Mouse (Mus musculus) embryo, embryonic 10.5 days (tissue): ENCODE measurements at regions not wholly inside any gene's neighbourhood (a gene's known extent, or its start where the extent isn't known, plus 50 kb on each side); places are given as distances from the start of the nearest gene placed in this dataset.
"Not testable (repeated sequence)": the region's sequence is repeated elsewhere in the genome, so short reads cannot be mapped to it uniquely, and the experiment has no call there.

Experiments
- DNase-seq: peaks from one replicate; pipeline ENCODE4 v3.0.0-alpha.2; 2015; ENCODE audit warnings: low spot score

- DNase-seq = peak; percentile 83
These were observed 124.0 kb downstream of the Akain1 start for GRCm38 (mm10) chr17:69563165-69563564.

- DNase-seq = not testable (repeated sequence)
These were observed 132.0 kb downstream of the Akain1 start for GRCm38 (mm10) chr17:69571070-69571669.

- no peak for DNase-seq
These were observed 151.4 kb downstream of the Akain1 start for GRCm38 (mm10) chr17:69590553-69590952.

GRCm38 (mm10) chr17:69597773-69598295, 158.7 kb downstream of the Akain1 start:
- DNase-seq = no peak

- no peak for DNase-seq
These were observed 159.3 kb downstream of the Akain1 start for GRCm38 (mm10) chr17:69598461-69598860.

GRCm38 (mm10) chr17:69603596-69603995, 164.5 kb downstream of the Akain1 start:
- no peak for DNase-seq

- DNase-seq = peak; percentile 22
These were observed 165.6 kb downstream of the Akain1 start for GRCm38 (mm10) chr17:69604698-69605097.

GRCm38 (mm10) chr17:69605458-69605857, 166.3 kb downstream of the Akain1 start:
- no peak for DNase-seq

- no peak for DNase-seq
These were observed 192.3 kb downstream of the Akain1 start for GRCm38 (mm10) chr17:69631411-69631810.

GRCm38 (mm10) chr17:69650496-69650895, 211.4 kb downstream of the Akain1 start:
- not testable (repeated sequence) for DNase-seq

GRCm38 (mm10) chr17:69654586-69654985, 215.5 kb downstream of the Akain1 start:
- DNase-seq = no peak

- DNase-seq = no peak
These were observed 233.4 kb downstream of the Akain1 start for GRCm38 (mm10) chr17:69672530-69672929.

GRCm38 (mm10) chr17:69683091-69683490, 244.0 kb downstream of the Akain1 start:
- DNase-seq = no peak

GRCm38 (mm10) chr17:69685625-69686257, 246.6 kb downstream of the Akain1 start:
- DNase-seq = no peak

- DNase-seq = no peak
These were observed 247.3 kb downstream of the Akain1 start for GRCm38 (mm10) chr17:69686383-69686782.

GRCm38 (mm10) chr17:69695341-69695740, 256.2 kb downstream of the Akain1 start:
- DNase-seq = no peak

- no peak for DNase-seq
These were observed 241.5 kb upstream of the Dlgap1 start for GRCm38 (mm10) chr17:69727325-69727724.

GRCm38 (mm10) chr17:69732981-69733380, 235.9 kb upstream of the Dlgap1 start:
- no peak for DNase-seq

GRCm38 (mm10) chr17:69736379-69737096, 232.3 kb upstream of the Dlgap1 start:
- no peak for DNase-seq

GRCm38 (mm10) chr17:69769002-69769421, 199.9 kb upstream of the Dlgap1 start:
- no peak for DNase-seq

GRCm38 (mm10) chr17:69770046-69770445, 198.8 kb upstream of the Dlgap1 start:
- no peak for DNase-seq

- no peak for DNase-seq
These were observed 187.7 kb upstream of the Dlgap1 start for GRCm38 (mm10) chr17:69781201-69781600.

- no peak for DNase-seq
These were observed 181.9 kb upstream of the Dlgap1 start for GRCm38 (mm10) chr17:69786985-69787384.
